Mouse (Mus musculus) neural tube, embryonic 13.5 days (tissue): Measurements from ENCODE around the gene Gltpd2. TPM values are rescaled to one million over a fixed set of nuclear protein-coding genes. Genes with fewer than 3 reads are reported as not detected.
"Not testable (repeated sequence)": the region's sequence is repeated elsewhere in the genome, so short reads cannot be mapped to it uniquely, and the experiment has no call there.

Experiments used
- ATAC-seq: fragments of 200-750 bp; cut with Nextera tagmentation; 2 replicates; pipeline ENCODE4 v1.8.0; 2017; ENCODE audit warnings: low read depth, mild to moderate bottlenecking, moderate TSS enrichment, moderate library complexity
- H3K27ac ChIP-seq: fragments of 300-500 bp; sonication (generic); replicated peaks from 2 replicates; pipeline ENCODE4 v1.5.1; 2015; ENCODE audit warnings: moderate library complexity, mild to moderate bottlenecking, inconsistent platforms
- H3K27me3 ChIP-seq: fragments of 300-500 bp; sonication (generic); 2 replicates; pipeline ENCODE4 v1.6.1; 2015; ENCODE audit warnings: mild to moderate bottlenecking, inconsistent platforms
- H3K36me3 ChIP-seq: fragments of 300-500 bp; sonication (generic); 2 replicates; pipeline ENCODE4 v1.6.1; 2015; ENCODE audit warnings: mild to moderate bottlenecking, inconsistent platforms
- H3K4me1 ChIP-seq: fragments of 300-500 bp; sonication (generic); replicated peaks from 2 replicates; pipeline ENCODE4 v1.6.1; 2015; ENCODE audit warnings: inconsistent platforms
- H3K4me2 ChIP-seq: fragments of 300-500 bp; sonication (generic); 2 replicates; pipeline ENCODE4 v1.6.1; 2015; ENCODE audit warnings: inconsistent platforms, mild to moderate bottlenecking, moderate library complexity
- H3K4me3 ChIP-seq: fragments of 300-500 bp; sonication (generic); 2 replicates; pipeline ENCODE4 v1.5.1; 2015; ENCODE audit warnings: mild to moderate bottlenecking, inconsistent platforms
- H3K9ac ChIP-seq: fragments of 300-500 bp; sonication (generic); 2 replicates; pipeline ENCODE4 v1.6.1; 2015; ENCODE audit warnings: moderate library complexity, mild to moderate bottlenecking, inconsistent platforms
- H3K9me3 ChIP-seq: fragments of 300-500 bp; sonication (generic); 2 replicates; pipeline ENCODE4 v1.6.1; 2016; ENCODE audit warnings: inconsistent platforms
- WGBS: fragments of 180-500 bp; shearing (Covaris S2); methylation state at CpG from one replicate; pipeline ENCODE4 v1.1.7; 2015; 5-methylcytosine and 5-hydroxymethylcytosine counted together
- polyA plus RNA-seq: library from polyadenylated mRNA; unstranded; fragments of >200 nt; fragmentation: Nextera tagmentation; extraction: Ambion mirVana; gene quantifications from 2 replicates; pipeline ENCODE4 v1.2.1, GENCODE M21; 2015

The Gltpd2 gene
- polyA plus RNA-seq, 1 experiment from 2014 or later = 0.42 TPM

DNA sequence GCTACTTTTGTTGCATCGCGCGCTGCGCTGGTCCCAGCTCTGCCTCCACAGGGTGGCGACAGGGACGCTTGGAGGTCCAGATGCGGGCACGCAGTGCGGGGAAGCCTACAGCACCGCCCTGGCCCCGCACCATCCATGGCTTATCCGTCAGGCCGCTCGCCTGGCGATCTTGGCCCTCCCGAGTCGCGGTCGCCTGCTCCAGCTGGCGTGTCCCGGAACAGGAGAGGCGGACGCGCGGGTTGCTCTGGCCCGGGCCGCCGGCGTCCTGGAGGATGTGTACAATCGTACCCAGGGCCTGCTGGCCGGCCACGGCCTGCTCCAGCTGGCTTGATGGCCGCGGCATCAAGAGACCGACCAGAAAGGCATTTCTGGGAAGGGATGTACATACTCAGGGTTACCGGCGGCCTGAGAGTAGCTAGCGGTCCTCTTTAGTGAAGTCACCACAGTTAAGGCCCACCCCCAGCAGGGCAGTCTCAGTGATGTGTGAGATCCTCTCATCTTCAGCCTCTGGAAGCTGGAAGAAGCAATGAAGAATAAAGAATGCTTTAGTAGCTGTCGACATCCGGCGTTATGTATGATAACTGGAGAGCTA is 1.3 kb downstream of the Gltpd2 start:
- WGBS = 20% methylated on average over 41 of the region's 41 CpGs
- no peaks in the 10 kb centered on the region for H3K9me3 ChIP-seq
- peak overlapping the region; percentile 64 for H3K9ac ChIP-seq
- H3K27me3 ChIP-seq = 0 out of 2 replicates have a peak, but pooled peaks cover 9% of the 10 kb centered on the region
- peaks cover 11% of the 10 kb centered on the region for H3K4me1 ChIP-seq
- H3K36me3 ChIP-seq = no peaks in the 10 kb centered on the region
- peak overlapping the region; percentile 67; the same call in 1 of the 2 replicates for H3K27ac ChIP-seq
- ATAC-seq = no peak
- H3K4me2 ChIP-seq = peak overlapping the region; percentile 50
- H3K4me3 ChIP-seq = peak overlapping the region; percentile 23

DNA sequence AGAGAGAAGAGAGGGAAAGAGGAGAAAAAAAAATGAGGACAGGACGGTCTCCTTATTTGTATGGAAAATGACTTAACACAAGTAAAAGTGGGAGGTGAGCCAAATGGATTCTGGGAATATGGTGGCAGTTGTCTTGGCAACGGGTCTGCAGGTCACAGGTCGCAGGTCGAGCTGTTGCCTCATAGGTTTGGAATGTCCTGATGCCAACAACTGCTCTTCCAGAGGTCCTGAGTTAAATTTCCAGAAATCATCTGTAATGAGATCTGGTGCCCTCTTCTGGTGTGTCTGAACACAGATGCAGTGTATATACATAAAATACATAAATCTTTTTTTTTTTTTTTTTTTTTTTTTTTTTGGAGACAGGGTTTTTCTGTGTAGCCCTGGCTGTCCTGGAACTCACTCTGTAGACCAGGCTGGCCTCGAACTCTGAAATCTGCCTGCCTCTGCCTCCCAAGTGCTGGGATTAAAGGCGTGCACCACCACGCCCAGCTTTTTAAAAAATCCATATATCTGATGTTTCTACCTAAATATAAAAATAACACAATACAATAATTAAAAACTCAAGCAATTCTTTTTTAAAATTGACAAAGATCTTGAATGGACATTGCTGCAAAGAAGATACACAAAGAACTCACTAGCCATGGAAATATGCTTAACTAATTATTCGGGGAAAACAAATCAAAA is 4.5 kb downstream of the Gltpd2 start:
- H3K27ac ChIP-seq, H3K9ac ChIP-seq, H3K27me3 ChIP-seq, H3K4me2 ChIP-seq, H3K9me3 ChIP-seq, ATAC-seq, H3K4me3 ChIP-seq: not testable (repeated sequence)
- 88% methylated on average over 8 of the region's 8 CpGs for WGBS
- peaks cover 27% of the 10 kb centered on the region for H3K4me1 ChIP-seq
- peaks cover 21% of the 10 kb centered on the region for H3K36me3 ChIP-seq

DNA sequence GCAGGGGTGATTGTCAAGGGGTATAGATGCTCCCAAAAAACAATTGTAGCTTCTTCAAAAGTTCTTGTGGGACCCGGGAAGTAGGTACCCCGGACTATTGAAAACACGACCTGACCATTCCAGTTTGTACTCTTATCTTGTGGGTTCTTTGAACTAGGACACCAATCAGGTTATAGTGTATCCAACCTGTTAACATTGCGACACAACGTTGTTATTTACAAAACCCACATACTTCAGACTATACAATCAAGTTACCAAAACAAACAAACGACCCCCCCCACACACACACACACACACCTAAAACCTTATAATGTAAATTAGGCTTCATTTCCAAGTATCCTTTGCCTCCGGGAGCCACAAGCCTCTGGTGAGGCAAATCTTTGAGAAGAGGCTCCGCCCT is 5.8 kb downstream of the Gltpd2 start:
- Histone ChIP-seq H3K4me3 (peak overlapping the region; percentile 69), H3K9me3 (no peaks in the 10 kb centered on the region), H3K27ac (no peak overlapping the region), H3K9ac (peak overlapping the region; percentile 47; the same call in 1 of the 2 replicates), H3K27me3 (no peaks in the 10 kb centered on the region), H3K4me1 (peaks cover 27% of the 10 kb centered on the region), H3K4me2 (peak overlapping the region; percentile 51), H3K36me3 (peaks cover 30% of the 10 kb centered on the region)
- peak; percentile 60; the same call in 1 of the 2 replicates for ATAC-seq
- 5% methylated on average over 8 of the region's 8 CpGs for WGBS

DNA sequence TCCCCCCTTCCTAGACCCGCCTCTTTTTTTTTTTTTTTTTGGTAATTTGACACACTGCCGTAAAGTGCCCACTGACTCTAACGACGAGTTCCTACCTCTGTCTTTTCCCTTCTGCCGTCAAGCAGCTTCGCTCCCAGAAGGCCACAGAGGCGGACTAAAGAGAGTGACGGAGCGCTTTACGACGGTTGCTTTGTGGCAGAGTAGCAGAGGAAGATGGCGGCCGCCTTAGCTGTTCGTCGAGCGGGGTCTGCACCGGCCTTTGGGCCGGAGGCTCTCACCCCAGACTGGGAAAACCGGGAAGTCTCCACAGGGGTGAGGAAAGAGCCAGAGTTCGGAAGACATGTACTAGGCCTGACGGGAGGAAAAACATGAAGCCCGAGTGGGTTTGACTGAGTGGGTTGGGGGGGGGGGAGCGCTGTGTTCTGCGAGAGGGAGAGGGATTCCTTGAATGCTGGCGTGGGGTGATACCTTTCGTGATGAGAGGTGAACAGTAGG is 6.2 kb downstream of the Gltpd2 start, which contains the start of gene Psmb6:
Gene Psmb6 (plus strand): TSS at position 184 of the 495 bp plus-strand sequence.
- peak within 1 kb of the TSS; percentile 68 for H3K27ac ChIP-seq

GRCm38 (mm10) chr11:70525726-70526125 is 6.7 kb downstream of the Gltpd2 start:
- no peaks in the 10 kb centered on the region for H3K27me3 ChIP-seq
- ATAC-seq = peak; percentile 32
- H3K4me2 ChIP-seq = peak overlapping the region; percentile 83
- peak overlapping the region; percentile 69 for H3K4me3 ChIP-seq
- peak overlapping the region; percentile 68 for H3K27ac ChIP-seq
- WGBS = 2% methylated on average over 12 of the region's 12 CpGs
- H3K4me1 ChIP-seq = peaks cover 20% of the 10 kb centered on the region
- H3K9me3 ChIP-seq = no peaks in the 10 kb centered on the region
- H3K9ac ChIP-seq = peak overlapping the region; percentile 87
- H3K36me3 ChIP-seq = peaks cover 30% of the 10 kb centered on the region

More for the DNA sequence above, 6.2 kb downstream of the Gltpd2 start, which contains the start of gene Psmb6:
- H3K4me1 ChIP-seq = peaks cover 22% of the 10 kb centered on the region
- peak within 1 kb of the TSS; percentile 87 for H3K9ac ChIP-seq
- peak within 1 kb of the TSS; percentile 83 for H3K4me2 ChIP-seq
- peak; percentile 95 for ATAC-seq
- peak within 1 kb of the TSS; percentile 69 for H3K4me3 ChIP-seq
- no peaks in the 10 kb centered on the region for H3K9me3 ChIP-seq
- under 1% methylated on average over 25 of the region's 26 CpGs for WGBS
- H3K36me3 ChIP-seq = peaks cover 30% of the 10 kb centered on the region
- H3K27me3 ChIP-seq = no peaks in the 10 kb centered on the region

- no peak for ATAC-seq
- Histone ChIP-seq H3K4me3 (peak overlapping the region; percentile 69), H3K4me2 (peak overlapping the region; percentile 83), H3K27me3 (no peaks in the 10 kb centered on the region), H3K4me1 (peaks cover 20% of the 10 kb centered on the region), H3K27ac (no peak overlapping the region), H3K9ac (peak overlapping the region; percentile 87), H3K9me3 (no peaks in the 10 kb centered on the region), H3K36me3 (peaks cover 30% of the 10 kb centered on the region)
- 87% methylated on average over 12 of the region's 12 CpGs for WGBS
Observed at GRCm38 (mm10) chr11:70526211-70526610, 7.2 kb downstream of the Gltpd2 start.

DNA sequence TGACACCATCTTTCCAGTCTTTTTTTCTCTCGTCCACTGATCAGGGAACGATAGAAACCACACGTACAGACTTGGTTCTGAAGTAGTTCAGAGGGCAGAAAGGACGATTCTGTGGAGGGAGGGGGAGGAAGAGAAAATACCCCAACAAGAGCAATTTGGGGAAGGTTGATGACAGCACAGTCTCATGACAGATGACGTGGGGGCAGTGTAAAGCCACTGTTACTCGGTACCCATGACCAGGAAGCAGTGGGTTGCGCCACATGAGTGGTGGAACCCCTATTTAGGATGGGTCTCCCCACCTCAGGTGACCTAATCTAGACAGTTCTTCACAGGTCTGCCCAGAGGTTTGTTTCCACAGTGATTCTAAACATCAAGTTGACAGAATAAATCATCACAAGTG is 9.6 kb downstream of the Gltpd2 start:
- Histone ChIP-seq H3K4me2 (no peak overlapping the region), H3K36me3 (peaks cover 30% of the 10 kb centered on the region), H3K27me3 (no peaks in the 10 kb centered on the region), H3K4me3 (no peak overlapping the region), H3K27ac (no peak overlapping the region), H3K9ac (no peak overlapping the region), H3K4me1 (peaks cover 20% of the 10 kb centered on the region), H3K9me3 (no peaks in the 10 kb centered on the region)
- no peak for ATAC-seq
- 92% methylated on average over 7 of the region's 7 CpGs for WGBS

DNA sequence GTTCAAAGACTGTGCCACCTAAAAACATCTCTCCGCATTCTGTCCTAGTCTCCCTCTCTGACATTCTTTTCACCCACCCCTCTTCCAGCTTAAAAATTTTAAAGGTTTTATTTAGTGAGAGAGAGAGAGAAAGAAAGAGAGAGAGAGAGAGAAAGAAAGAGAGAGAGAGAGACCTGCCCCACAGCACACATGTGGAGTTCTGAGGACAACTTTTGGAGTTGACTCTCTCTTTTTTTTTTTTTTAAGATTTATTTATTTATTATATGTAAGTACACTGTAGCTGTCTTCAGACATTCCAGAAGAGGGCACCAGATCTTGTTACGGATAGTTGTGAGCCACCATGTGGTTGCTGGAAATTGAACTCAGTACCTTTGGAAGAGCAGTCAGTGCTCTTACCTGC is 12.1 kb downstream of the Gltpd2 start:
- Histone ChIP-seq H3K36me3 (peaks cover 30% of the 10 kb centered on the region), H3K4me1 (peaks cover 12% of the 10 kb centered on the region)
- not testable (repeated sequence) for H3K4me2 ChIP-seq, ATAC-seq, H3K27me3 ChIP-seq, H3K4me3 ChIP-seq, H3K9me3 ChIP-seq, H3K9ac ChIP-seq, H3K27ac ChIP-seq
- 84% methylated on average over 2 of the region's 2 CpGs for WGBS

DNA sequence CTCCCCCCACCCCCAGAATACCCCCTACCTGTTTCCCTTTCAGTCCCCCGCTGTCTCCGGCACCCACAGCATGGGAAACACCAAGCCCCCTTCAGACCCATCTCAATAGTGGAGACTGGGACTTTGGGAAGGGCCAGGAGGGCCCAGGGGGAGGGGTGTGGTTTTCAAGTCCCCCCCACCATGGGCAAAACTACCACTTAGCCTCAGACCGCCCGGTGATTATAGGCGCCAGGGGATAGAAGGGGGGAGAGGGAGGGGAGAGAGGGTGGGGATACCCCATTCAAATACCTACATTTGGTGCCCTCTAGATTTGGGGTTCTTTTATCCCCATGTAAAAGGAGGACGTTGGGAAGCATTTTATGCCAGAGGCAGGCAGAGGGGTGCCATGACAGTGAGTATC is 13.8 kb downstream of the Gltpd2 start, which contains the start of gene Gm40193:
Gene Gm40193 (minus strand): TSS at position 101 of the 400 bp plus-strand sequence.
- no peak within 1 kb of the TSS for H3K9ac ChIP-seq
- H3K36me3 ChIP-seq = peaks cover 15% of the 10 kb centered on the region
- no peaks in the 10 kb centered on the region for H3K9me3 ChIP-seq
- H3K4me3 ChIP-seq = no peak within 1 kb of the TSS
- 82% methylated on average over 6 of the region's 6 CpGs for WGBS
- no peaks in the 10 kb centered on the region for H3K4me1 ChIP-seq
- no peak within 1 kb of the TSS for H3K4me2 ChIP-seq
- H3K27ac ChIP-seq = no peak within 1 kb of the TSS
- ATAC-seq = no peak
- H3K27me3 ChIP-seq = no peaks in the 10 kb centered on the region

DNA sequence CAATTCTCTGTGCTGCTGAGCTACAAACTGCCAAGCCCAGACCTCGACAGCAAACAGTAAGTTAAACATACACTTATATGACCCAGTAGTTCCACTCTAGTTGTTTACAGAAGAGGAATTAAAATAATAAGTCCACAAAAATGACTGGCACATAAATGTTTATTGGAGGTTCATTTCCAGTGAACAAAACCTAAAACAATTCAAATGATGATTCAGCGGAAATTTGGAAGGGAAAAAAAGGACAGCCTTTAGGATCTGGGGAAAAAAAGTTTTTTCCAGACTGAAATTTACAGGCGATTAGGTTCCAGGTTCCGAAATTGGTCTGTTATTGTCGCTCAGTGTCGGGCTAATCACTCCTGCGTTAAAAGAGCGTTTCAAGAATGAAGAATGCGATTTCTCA is 20.4 kb downstream of the Gltpd2 start:
- Histone ChIP-seq H3K9me3 (no peaks in the 10 kb centered on the region), H3K4me1 (peaks cover 18% of the 10 kb centered on the region), H3K36me3 (no peaks in the 10 kb centered on the region), H3K4me3 (peak overlapping the region; percentile 59), H3K27ac (no peak overlapping the region), H3K4me2 (peak overlapping the region; percentile 72), H3K27me3 (peaks cover 40% of the 10 kb centered on the region), H3K9ac (peak overlapping the region; percentile 77)
- ATAC-seq = no peak; the same call in 1 of the 2 replicates
- WGBS = 18% methylated on average over 9 of the region's 9 CpGs

DNA sequence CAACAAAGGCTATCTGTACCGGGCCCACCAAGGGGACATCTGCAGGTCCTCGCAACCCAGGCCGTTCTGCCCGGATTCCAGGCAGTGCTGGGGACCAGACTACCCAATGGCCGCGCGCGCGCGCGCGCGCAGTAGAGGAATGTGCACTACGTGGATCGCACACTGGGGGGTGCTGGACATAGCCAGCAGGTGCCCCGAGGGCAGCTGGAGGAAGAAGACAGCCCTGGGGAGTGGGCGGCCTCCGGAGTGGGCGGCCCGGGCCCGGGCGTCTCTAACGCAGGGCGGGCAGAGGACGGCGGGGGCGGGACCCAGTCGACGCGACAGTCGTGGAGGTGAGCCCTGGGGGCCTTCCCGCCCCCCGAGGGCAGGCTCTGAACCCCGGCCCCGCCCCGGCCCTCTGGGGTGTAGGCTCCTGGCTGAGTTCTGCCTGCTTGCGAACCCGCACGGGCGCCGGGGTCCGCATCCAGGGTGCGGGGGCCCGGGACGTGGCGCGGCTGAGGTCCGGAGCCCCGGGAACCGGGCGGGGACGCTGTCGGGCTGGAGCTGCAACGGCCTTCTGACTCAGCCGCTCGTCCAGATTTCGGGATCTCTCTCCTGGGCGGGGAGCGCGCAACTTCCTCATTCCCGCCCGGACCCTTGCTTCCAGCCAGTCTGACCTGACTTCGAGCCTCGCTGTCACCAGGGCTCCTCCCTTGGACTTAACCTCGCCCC is 21.0 kb downstream of the Gltpd2 start, which contains the start of gene Pld2:
Gene Pld2 (plus strand): TSS at position 188 of the 711 bp plus-strand sequence.
- peak within 1 kb of the TSS; percentile 59 for H3K4me3 ChIP-seq
- no peaks in the 10 kb centered on the region for H3K36me3 ChIP-seq
- under 1% methylated on average over 61 of the region's 65 CpGs for WGBS
- peak within 1 kb of the TSS; percentile 77 for H3K9ac ChIP-seq
- no peak within 1 kb of the TSS for H3K27ac ChIP-seq
- ATAC-seq = peak; percentile 93
- H3K9me3 ChIP-seq = no peaks in the 10 kb centered on the region
- H3K27me3 ChIP-seq = peaks cover 40% of the 10 kb centered on the region
- peak within 1 kb of the TSS; percentile 72 for H3K4me2 ChIP-seq
- H3K4me1 ChIP-seq = peaks cover 18% of the 10 kb centered on the region
